Mouse (Mus musculus): Measurements from ENCODE around the gene Coa5. TPM values are rescaled to one million over a fixed set of nuclear protein-coding genes. Genes with fewer than 3 reads are reported as not detected.

Gene Coa5
- 29.4 and 58.5 TPM in 2 replicates for polyA plus RNA-seq (2014; fragmentation: Nextera tagmentation; extraction: Ambion mirVana)

DNA sequence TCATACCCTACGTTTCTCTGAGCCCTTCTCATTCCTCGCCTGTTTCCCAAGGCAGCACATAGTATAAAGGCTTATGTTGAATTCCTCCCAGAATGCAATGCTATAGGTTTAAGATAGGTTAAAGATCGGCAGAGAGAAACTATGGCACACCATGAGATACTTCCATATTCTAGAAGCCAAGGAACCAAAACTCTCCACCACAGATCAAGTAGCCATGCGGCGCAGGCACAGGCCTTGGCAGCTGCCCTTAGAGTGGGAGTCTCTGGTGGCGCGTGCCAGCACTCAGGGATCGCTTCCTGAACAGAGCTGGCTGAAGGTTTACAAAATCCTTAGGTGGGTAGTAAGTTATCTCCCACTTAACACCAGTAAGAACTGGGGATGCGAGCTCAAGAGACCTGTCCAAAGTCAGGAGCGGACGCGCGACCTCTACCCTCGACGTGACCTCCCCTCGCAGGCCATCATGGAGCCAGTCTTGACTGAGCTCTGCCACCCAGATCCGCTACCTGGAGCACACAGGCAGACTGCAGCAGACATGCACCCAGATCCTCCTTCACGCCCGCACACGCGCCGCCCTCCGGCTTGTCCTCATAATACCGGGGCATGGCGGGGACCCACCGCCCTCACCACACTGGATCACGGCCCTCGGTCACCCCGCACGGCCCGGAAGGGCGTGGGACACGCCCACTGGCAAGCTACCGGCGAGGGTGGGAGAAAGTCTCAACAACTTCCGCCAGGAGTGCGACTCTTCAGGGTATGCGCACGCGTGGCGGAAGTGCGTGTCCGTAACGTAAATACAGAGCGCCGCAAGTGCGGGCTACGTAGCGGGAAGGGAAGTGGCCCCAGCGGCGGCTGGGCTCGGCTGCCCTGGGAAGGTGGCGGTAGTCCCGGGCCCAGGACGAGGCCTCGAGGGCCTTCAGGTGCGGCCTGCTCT lies at the start of gene Coa5, which contains the start of gene Unc50:
TSS of gene Coa5 (minus strand) at position 738 of the 931 bp plus-strand sequence.
TSS of gene Unc50 (plus strand) at position 774 of the 931 bp plus-strand sequence.
- peak within 1 kb of the TSS; percentile 79 for H3K4me3 ChIP-seq (ENCODE audit: low read length)
- H3K9ac ChIP-seq (ENCODE audit: low read depth, low read length): peak within 1 kb of the TSS; percentile 76
- no peaks in the 10 kb centered on the region for H3K9me3 ChIP-seq (ENCODE audit: control insufficient read depth, low read length)
- ATAC-seq (ENCODE audit: low FRiP score, low TSS enrichment): peak; percentile 98
- H3K4me1 ChIP-seq (ENCODE audit: control insufficient read depth, insufficient read depth, low read length): peaks cover 13% of the 10 kb centered on the region; the same call in 1 of the 2 replicates
- H3K36me3 ChIP-seq (ENCODE audit: control insufficient read depth, insufficient read depth, low read length): peaks cover 30% of the 10 kb centered on the region
- H3K27ac ChIP-seq (ENCODE audit: low read depth, low read length): peak within 1 kb of the TSS; percentile 20; the same call in 1 of the 2 replicates
- H3K27me3 ChIP-seq (ENCODE audit: control insufficient read depth, insufficient read depth, low read length): no peaks in the 10 kb centered on the region
- H3K4me2 ChIP-seq (replicated peaks; ENCODE audit: low read depth, low read length): peak within 1 kb of the TSS; percentile 89
- 4% methylated on average over 57 of the region's 57 CpGs for WGBS

DNA sequence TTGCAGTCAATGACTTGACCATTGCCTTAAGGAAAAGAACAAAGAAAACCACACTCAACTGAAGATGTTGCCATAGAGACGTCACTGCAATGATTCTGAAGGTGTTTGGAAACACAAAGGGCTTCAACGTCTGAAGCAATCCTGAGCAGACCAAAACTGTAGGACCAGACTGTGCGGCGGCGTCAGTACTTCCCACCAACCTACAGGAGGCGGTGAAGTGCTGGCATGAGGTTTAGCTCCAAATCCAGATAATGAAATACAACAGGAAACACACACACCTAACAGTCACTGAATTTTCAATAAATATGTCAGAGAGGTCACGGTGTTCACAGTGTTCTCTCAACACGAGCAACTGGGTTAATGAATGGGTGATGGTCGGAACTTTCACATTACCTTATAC lies 49.2 kb upstream of the Coa5 start:
- Histone ChIP-seq H3K27ac (ENCODE audit: low read depth, low read length) (no peak overlapping the region), H3K9ac (ENCODE audit: low read depth, low read length) (no peak overlapping the region), H3K4me3 (ENCODE audit: low read length) (no peak overlapping the region), H3K9me3 (ENCODE audit: control insufficient read depth, low read length) (no peaks in the 10 kb centered on the region), H3K4me1 (ENCODE audit: control insufficient read depth, insufficient read depth, low read length) (0 out of 2 replicates have a peak, but pooled peaks cover 3% of the 10 kb centered on the region), H3K4me2 (replicated peaks; ENCODE audit: low read depth, low read length) (no peak overlapping the region), H3K36me3 (ENCODE audit: control insufficient read depth, insufficient read depth, low read length) (no peaks in the 10 kb centered on the region), H3K27me3 (ENCODE audit: control insufficient read depth, insufficient read depth, low read length) (no peaks in the 10 kb centered on the region)
- WGBS: 76% methylated on average over 9 of the region's 9 CpGs
- ATAC-seq (ENCODE audit: low FRiP score, low TSS enrichment): no peak

DNA sequence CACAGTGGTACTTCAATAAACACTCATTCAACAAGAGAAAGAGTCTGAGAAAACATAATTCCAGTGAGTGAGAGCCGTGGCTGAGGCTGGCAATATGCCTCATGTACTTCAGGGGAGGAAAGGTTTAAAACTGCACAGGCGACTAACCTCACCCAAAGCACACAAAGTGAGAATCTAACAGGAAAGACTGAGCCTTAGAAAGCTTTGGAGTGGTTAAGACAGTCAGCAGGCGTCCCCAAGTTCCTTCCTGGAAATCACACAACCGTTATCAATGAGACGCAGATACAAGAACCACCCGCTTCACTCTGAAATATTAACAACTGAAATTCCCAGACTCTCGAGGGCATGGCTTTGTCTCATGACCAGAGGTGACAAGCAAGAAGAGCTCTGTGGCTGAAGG lies 48.5 kb upstream of the Coa5 start:
- 0 out of 2 replicates have a peak, but pooled peaks cover 3% of the 10 kb centered on the region for H3K4me1 ChIP-seq (ENCODE audit: control insufficient read depth, insufficient read depth, low read length)
- no peak for ATAC-seq (ENCODE audit: low FRiP score, low TSS enrichment)
- H3K27ac ChIP-seq (ENCODE audit: low read depth, low read length): no peak overlapping the region
- no peak overlapping the region for H3K4me3 ChIP-seq (ENCODE audit: low read length)
- no peak overlapping the region for H3K4me2 ChIP-seq (replicated peaks; ENCODE audit: low read depth, low read length)
- no peaks in the 10 kb centered on the region for H3K36me3 ChIP-seq (ENCODE audit: control insufficient read depth, insufficient read depth, low read length)
- H3K9me3 ChIP-seq (ENCODE audit: control insufficient read depth, low read length): no peaks in the 10 kb centered on the region
- WGBS: 73% methylated on average over 7 of the region's 7 CpGs
- no peak overlapping the region for H3K9ac ChIP-seq (ENCODE audit: low read depth, low read length)
- H3K27me3 ChIP-seq (ENCODE audit: control insufficient read depth, insufficient read depth, low read length): no peaks in the 10 kb centered on the region

DNA sequence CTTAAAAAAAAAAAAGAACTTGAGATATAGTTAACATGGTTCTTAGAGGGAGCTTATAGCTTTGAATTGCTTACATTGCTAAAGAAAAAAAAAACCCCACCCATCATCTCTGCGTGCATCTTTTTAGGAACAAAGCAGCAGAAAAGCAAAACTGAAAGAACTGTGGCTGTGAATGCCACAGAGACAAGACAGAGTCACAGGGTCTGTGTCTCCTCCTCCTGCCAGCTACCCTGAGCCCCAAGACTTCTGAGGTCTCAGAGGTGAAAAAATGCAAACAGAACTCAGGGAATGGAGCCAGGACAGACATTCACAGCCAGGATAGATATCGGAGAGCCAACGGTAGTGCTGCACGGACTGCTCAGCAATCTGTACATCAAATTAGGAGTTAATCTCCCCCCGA lies 48.0 kb upstream of the Coa5 start:
- Histone ChIP-seq H3K4me3 (ENCODE audit: low read length) (no peak overlapping the region), H3K9ac (ENCODE audit: low read depth, low read length) (no peak overlapping the region), H3K4me2 (replicated peaks; ENCODE audit: low read depth, low read length) (no peak overlapping the region), H3K4me1 (ENCODE audit: control insufficient read depth, insufficient read depth, low read length) (0 out of 2 replicates have a peak, but pooled peaks cover 3% of the 10 kb centered on the region), H3K27ac (ENCODE audit: low read depth, low read length) (no peak overlapping the region), H3K9me3 (ENCODE audit: control insufficient read depth, low read length) (no peaks in the 10 kb centered on the region), H3K27me3 (ENCODE audit: control insufficient read depth, insufficient read depth, low read length) (no peaks in the 10 kb centered on the region), H3K36me3 (ENCODE audit: control insufficient read depth, insufficient read depth, low read length) (no peaks in the 10 kb centered on the region)
- WGBS: 69% methylated on average over 5 of the region's 5 CpGs
- no peak for ATAC-seq (ENCODE audit: low FRiP score, low TSS enrichment)

DNA sequence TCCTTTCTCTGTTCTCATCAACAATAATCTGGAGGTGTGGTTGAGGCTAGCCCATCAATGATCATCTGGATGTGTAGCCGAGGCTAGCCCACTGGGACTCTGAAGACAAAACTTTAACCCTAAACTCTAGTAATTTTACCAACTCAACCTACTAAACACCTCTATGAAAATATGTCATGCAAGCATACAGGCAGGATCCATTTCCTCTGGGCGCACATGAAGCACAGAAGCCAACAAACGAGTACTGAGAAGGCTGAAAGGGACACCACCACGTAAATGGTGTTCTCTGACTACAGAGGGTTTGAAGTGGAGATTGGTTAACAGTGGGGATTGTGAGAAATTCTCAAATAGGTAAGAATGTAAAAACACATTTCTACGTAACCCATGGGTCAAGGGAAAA lies 47.3 kb upstream of the Coa5 start:
- Histone ChIP-seq H3K36me3 (ENCODE audit: control insufficient read depth, insufficient read depth, low read length) (no peaks in the 10 kb centered on the region), H3K27me3 (ENCODE audit: control insufficient read depth, insufficient read depth, low read length) (no peaks in the 10 kb centered on the region), H3K4me1 (ENCODE audit: control insufficient read depth, insufficient read depth, low read length) (0 out of 2 replicates have a peak, but pooled peaks cover 3% of the 10 kb centered on the region), H3K9ac (ENCODE audit: low read depth, low read length) (no peak overlapping the region), H3K4me2 (replicated peaks; ENCODE audit: low read depth, low read length) (no peak overlapping the region), H3K9me3 (ENCODE audit: control insufficient read depth, low read length) (no peaks in the 10 kb centered on the region), H3K4me3 (ENCODE audit: low read length) (no peak overlapping the region), H3K27ac (ENCODE audit: low read depth, low read length) (no peak overlapping the region)
- WGBS: 90% methylated on average over 5 of the region's 5 CpGs
- no peak for ATAC-seq (ENCODE audit: low FRiP score, low TSS enrichment)

DNA sequence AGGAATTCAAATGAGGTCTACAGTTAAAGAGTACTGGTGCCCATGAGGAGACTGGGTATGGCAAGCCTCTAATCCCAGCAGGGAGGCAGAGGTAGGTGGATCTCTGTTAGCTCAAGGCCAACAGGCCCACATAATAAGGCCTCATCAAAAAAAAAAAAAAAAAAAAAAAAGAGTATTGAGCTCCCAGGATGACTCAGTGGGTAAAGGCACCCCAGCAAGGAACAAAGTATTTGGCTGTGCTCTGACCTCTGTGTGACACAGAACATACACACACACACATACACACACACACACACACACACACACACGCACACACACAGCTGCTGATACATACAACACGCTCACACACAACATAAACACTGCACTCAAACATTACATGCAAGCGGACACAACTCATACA lies 45.4 kb upstream of the Coa5 start:
- 0 out of 2 replicates have a peak, but pooled peaks cover 3% of the 10 kb centered on the region for H3K4me1 ChIP-seq (ENCODE audit: control insufficient read depth, insufficient read depth, low read length)
- H3K27ac ChIP-seq (ENCODE audit: low read depth, low read length): no peak overlapping the region
- no peak overlapping the region for H3K4me2 ChIP-seq (replicated peaks; ENCODE audit: low read depth, low read length)
- no peak overlapping the region for H3K4me3 ChIP-seq (ENCODE audit: low read length)
- H3K9ac ChIP-seq (ENCODE audit: low read depth, low read length): no peak overlapping the region
- whole genome bisulfite sequencing: 88% methylated on average over 3 of the region's 3 CpGs
- H3K27me3 ChIP-seq (ENCODE audit: control insufficient read depth, insufficient read depth, low read length): no peaks in the 10 kb centered on the region
- ATAC-seq (ENCODE audit: low FRiP score, low TSS enrichment): no peak
- H3K36me3 ChIP-seq (ENCODE audit: control insufficient read depth, insufficient read depth, low read length): no peaks in the 10 kb centered on the region
- no peaks in the 10 kb centered on the region for H3K9me3 ChIP-seq (ENCODE audit: control insufficient read depth, low read length)

DNA sequence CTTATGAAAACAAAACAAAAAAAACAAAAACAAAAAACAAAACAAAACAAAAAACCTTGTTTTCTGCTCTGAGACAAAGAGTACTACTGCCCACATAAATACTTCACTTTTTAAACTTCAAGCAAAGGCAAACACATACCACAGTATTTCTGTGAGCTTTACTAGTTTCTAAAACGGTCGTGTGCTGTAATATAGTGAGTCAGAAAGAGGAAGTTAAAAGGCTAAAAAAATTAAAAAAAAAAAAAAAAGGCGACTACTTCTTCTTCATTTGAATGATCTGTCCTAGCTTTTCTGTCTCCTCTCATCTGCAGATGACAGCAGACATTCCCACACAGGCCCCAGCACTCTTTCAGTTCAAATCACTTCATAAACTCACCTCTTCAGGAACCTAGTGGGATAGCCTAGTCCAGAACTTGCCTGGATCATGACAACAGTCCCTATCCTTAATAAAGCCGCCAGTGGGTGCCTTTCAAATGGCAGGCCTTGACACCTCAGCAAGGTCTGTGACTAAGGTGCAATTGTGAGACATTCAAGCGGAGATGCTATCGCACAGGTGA lies 44.8 kb upstream of the Coa5 start:
- Histone ChIP-seq H3K27ac (ENCODE audit: low read depth, low read length) (no peak overlapping the region), H3K4me2 (replicated peaks; ENCODE audit: low read depth, low read length) (no peak overlapping the region), H3K9ac (ENCODE audit: low read depth, low read length) (no peak overlapping the region), H3K9me3 (ENCODE audit: control insufficient read depth, low read length) (no peaks in the 10 kb centered on the region), H3K27me3 (ENCODE audit: control insufficient read depth, insufficient read depth, low read length) (no peaks in the 10 kb centered on the region), H3K36me3 (ENCODE audit: control insufficient read depth, insufficient read depth, low read length) (no peaks in the 10 kb centered on the region), H3K4me3 (ENCODE audit: low read length) (no peak overlapping the region), H3K4me1 (ENCODE audit: control insufficient read depth, insufficient read depth, low read length) (0 out of 2 replicates have a peak, but pooled peaks cover 3% of the 10 kb centered on the region)
- 87% methylated on average over 6 of the region's 6 CpGs for WGBS
- no peak for ATAC-seq (ENCODE audit: low FRiP score, low TSS enrichment)

DNA sequence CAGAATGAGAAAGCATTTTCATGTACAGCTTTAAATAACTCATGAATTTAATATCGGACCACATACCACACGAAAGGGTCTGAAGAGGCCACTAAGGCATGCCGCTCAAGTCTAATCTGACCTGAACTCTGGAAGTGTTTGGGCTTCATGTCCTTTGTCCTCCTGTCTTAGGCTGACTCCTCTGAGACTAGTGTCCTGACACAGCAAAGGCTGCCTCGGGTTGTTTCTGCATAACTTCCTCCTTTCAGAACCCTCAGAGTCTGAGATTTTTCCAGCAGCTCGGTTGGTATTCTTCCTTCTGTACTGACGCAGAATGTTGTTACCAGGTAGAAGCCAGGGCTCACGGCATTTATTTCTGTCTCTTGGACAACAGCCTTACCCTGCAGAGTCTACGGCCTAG lies 44.1 kb upstream of the Coa5 start:
- Histone ChIP-seq H3K4me1 (ENCODE audit: control insufficient read depth, insufficient read depth, low read length) (0 out of 2 replicates have a peak, but pooled peaks cover 3% of the 10 kb centered on the region), H3K27ac (ENCODE audit: low read depth, low read length) (no peak overlapping the region), H3K27me3 (ENCODE audit: control insufficient read depth, insufficient read depth, low read length) (no peaks in the 10 kb centered on the region), H3K9me3 (ENCODE audit: control insufficient read depth, low read length) (no peaks in the 10 kb centered on the region), H3K4me3 (ENCODE audit: low read length) (no peak overlapping the region), H3K4me2 (replicated peaks; ENCODE audit: low read depth, low read length) (no peak overlapping the region), H3K9ac (ENCODE audit: low read depth, low read length) (no peak overlapping the region), H3K36me3 (ENCODE audit: control insufficient read depth, insufficient read depth, low read length) (no peaks in the 10 kb centered on the region)
- 76% methylated on average over 8 of the region's 8 CpGs for WGBS
- no peak for ATAC-seq (ENCODE audit: low FRiP score, low TSS enrichment)

DNA sequence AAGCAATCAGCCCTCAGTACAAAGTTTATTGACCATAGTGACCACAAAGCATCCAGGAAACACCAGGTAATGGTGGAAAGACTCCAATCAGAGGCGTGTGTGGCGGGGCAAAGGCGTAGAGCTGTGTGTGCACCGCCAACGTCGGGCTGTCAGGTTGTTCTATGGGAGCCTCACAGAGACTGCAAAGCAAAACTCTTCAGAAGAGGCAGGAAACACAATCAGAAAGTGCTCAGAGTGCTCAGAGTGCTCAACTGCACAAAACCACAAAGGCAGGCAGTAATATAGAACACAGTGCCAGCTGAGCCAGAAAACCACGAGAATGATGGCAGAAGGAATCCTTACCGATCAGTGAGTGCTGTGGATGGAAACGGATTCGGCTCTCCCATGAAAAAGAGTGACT lies 43.3 kb upstream of the Coa5 start:
- no peaks in the 10 kb centered on the region for H3K9me3 ChIP-seq (ENCODE audit: control insufficient read depth, low read length)
- H3K9ac ChIP-seq (ENCODE audit: low read depth, low read length): no peak overlapping the region
- no peak overlapping the region for H3K4me3 ChIP-seq (ENCODE audit: low read length)
- WGBS: 92% methylated on average over 10 of the region's 10 CpGs
- H3K36me3 ChIP-seq (ENCODE audit: control insufficient read depth, insufficient read depth, low read length): no peaks in the 10 kb centered on the region
- no peak overlapping the region for H3K4me2 ChIP-seq (replicated peaks; ENCODE audit: low read depth, low read length)
- 0 out of 2 replicates have a peak, but pooled peaks cover 3% of the 10 kb centered on the region for H3K4me1 ChIP-seq (ENCODE audit: control insufficient read depth, insufficient read depth, low read length)
- ATAC-seq (ENCODE audit: low FRiP score, low TSS enrichment): no peak
- H3K27ac ChIP-seq (ENCODE audit: low read depth, low read length): no peak overlapping the region
- no peaks in the 10 kb centered on the region for H3K27me3 ChIP-seq (ENCODE audit: control insufficient read depth, insufficient read depth, low read length)

Measured in kidney, embryonic 14.5 days (tissue).